Mouse (Mus musculus): Measurements from ENCODE around the gene Rnase9.

DNA sequence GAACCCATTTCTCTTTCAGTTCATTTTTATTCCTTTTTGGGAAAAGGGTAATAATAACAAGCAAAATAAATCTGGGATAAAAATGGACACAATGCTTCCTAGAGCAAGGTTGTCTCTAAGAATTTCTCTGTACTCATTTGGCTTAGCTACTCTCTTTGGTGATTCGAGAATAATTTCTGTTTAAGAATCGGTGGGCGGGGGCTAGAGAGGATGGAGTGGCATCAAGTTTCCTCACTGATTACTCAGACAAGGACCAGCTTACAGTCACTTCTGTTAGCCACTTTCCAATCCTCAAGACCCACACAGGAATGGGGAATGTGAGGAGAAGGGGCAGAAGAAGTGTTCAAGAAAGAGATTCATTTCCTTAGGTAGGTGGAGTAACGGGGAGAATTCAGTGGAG, 32.9 kb downstream of the Rnase9 start:
- no peak for TF ChIP-seq POLR2A (IDR thresholded peaks at IDR 0.05; ENCODE audit: low read depth, low read length)
- TF ChIP-seq CTCF (IDR thresholded peaks at IDR 0.05; ENCODE audit: borderline replicate concordance, insufficient read depth, low read length): no peak
